Mouse (Mus musculus) cerebellum, adult 11 months (tissue): ENCODE measurements at regions not wholly inside any gene's neighbourhood (a gene's known extent, or its start where the extent isn't known, plus 50 kb on each side); places are given as distances from the start of the nearest gene placed in this dataset.

Source experiments
- DNase-seq: peaks from one replicate; pipeline ENCODE4 v3.0.0; 2022

DNA sequence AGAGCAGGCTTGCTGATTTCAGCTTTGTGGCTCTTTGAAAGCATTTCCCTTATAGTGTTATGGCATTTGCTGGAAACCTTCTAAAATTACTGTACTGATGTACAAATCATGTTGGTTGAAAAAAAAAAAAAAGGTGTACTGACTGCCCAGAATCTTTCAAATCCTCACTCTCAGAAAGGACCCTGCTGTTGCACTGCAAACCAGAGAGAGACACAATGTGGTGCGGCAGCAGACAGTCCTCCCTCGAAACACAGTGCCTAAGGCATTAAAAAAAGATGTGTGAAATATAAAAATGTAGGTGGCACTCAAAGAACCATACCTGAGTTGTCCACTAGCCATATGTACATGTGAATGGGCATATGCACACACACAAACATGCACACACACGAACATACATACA lies 128.3 kb downstream of the Actr3 start:
- DNase-seq: no peak

DNA sequence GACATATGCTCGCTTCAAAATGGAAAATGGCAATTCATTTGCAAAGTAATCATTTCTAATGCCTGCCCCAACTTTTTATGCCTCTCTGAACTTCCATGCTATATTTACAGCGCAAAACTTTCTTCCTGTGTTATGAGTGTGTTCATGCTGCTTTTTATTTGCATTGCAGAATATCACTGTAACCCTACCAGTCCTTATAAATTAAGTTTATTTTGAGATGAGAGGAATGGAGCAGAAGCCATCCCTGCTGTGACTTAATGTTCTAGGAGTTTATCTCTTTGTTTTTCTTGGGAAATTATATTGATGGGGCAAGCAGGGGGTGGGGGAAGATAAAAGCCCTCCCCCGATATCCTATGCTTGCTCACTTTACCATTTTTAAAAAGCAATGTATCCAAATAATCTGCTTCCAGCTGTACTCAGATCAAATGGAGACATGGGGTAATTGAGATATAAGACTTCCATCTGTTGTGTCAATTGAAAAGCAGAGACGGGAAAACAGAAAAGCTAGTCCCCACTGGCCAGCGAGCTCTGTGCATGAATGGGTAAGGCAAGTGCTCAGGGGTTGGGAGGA lies 136.9 kb downstream of the Actr3 start:
- no peak for DNase-seq

DNA sequence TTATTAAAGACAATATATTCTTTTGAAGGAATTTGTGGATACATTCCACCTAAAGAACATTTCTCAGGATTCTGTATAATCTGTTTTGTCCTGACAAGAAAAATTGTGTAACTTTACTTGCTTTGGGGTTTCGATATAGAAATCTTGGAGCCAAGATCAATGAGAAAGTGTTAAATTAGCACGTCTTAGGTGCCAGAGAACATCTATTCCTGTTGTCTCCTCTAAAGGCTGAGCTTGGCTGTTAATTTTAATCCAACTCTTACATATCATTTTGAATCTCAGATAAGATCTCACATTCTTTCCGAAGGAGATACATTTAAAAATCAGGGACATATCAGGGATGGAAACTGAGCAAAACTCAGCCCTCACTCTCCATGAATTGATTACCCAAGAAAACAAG lies 139.9 kb downstream of the Actr3 start:
- no peak for DNase-seq

DNA sequence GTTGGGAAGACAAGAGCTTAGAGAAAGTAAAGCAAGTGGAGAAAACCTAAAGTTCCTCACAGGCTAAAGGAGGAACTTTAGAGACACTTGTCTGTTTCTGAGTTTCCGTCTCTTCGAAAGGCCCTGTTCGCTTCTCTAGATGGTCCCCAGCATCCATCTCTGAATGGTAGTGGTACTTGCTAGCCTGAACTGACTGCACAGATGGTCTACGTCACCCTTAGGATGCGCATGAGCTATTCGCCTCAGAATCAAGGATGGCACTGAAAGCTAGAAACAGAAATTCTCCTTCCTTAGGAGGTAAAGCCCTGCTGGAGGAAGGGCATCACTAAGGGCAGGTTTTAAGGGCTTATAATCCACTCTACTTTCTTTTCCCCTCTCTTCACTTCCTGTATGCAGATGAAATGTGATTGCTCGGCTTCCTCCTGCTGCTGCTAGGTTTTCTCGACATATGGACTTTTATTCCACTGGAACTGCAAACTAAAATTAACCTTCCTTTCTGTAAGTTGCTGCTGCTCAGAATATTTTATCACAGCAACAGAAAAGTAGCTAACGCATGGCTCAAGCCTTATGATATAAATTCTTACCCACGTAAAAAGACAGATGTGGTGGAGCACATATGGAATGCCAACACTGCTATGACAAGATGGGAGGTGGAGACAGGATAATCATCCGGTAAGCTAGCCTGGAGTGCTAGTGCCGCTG lies 145.1 kb downstream of the Actr3 start:
- DNase-seq: no peak

DNA sequence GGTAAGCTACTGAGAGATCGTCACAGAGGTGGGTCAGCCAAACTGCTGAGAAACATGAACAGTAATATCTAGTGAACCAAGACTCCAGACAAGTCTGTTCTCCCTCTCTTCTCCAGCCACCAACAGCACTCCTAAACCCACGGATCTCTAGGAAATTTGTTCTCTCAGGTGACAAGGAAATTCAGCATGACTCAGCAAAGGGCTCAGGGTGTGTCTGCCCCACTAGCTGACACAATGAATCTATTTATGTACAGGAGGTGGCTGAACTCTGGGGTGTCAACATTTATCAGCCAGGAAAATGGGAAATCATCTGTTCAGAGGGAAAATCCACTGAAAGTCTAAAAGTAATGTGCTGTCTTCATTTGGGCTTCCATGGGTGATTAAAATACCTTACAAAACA lies 149.2 kb downstream of the Actr3 start:
- no peak for DNase-seq

DNA sequence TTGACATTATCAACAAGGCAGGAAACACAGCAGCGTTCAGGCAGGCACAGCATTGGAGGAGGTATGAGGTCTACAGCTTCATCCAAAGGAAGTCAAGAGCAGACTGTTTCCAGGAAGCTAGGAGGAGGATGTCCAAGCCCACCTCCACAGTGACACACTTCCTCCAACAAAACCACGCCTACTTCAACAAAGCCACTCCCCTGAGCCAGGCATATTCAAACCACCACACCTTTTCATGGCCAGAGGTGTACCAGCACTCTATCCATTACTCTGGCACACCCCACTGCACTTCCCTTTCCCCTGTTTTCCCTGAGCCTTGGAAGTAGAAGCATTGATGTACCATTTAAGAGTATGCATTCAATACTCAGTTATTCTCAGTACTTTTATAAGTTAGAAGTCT lies 150.8 kb downstream of the Actr3 start:
- DNase-seq: no peak

DNA sequence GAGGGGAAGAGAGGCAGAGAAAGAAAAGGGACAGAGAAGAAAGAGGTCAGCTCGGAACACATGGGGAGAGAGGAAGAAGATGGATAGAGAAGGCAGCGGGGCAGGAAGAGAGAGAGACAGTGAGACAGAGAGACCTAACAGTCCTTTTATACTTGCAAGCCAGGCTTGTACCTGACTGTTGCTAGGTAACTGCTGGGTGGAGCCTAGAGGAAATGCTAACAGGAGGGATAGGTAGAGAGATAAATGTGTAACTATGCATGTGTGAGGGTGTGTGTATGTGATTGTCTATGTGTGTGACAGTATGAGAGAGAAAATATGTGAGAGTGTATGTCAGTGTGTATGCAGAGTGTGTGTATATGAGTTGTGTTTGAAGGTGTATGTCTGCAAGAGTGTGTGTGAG lies 161.8 kb downstream of the Actr3 start:
- no peak for DNase-seq

DNA sequence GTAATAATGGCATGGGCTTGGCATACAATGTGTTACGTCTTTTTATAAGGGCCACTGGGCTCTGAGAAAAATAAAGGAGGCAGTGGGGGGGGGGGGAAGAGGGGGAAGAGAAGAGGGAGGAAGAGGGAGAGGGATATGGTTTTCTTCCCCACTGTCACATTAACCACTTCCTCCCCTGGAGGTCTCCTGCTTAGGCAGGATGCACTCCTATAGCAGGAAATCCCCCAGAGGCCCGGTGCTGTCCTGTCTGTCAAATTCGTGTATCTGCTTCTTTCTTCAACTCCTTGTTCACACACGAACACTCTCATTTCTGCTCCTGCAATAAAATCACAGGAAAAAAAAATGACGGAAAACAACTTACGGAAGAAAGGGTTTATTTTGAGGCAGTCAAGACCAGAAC lies 171.8 kb downstream of the Actr3 start:
- no peak for DNase-seq

DNA sequence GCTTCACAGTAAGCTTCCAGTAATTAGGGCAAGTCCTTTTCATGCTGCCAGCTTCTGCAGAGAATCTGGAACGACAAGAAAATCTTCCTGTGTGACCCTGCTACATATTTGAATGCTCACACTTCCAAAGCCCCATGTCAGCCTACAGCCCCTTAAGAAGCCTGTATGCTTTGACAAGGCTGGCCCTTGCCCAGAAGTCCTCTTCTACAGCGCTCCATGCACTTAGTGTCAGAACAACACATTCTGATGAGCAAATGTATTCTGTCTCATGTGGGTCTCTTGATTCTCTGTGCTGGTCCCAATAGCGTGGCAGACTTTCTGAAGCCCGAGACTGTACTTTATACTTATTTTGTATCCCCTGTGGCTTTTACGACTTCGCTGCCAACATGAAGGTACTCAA lies 172.5 kb downstream of the Actr3 start:
- DNase-seq: no peak

DNA sequence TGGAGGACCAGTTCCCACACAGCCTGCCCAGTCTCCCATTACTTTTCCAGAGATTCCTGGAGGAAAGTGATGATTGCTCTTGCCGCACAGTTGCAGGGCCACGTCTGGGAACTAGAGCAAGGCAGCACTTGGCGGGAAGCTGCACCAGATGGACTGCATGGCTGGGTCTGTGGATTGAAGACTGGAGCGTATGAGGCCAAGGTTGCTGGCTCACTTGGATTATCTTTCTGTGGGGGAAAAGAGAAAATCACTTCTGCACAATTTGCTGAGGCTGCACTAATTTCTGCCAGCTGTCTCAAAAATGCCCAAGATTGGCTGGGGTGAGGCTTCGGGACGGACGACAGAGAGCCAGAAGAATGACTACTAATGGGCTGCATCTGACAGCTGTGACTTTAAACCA lies 193.2 kb downstream of the Actr3 start:
- no peak for DNase-seq

DNA sequence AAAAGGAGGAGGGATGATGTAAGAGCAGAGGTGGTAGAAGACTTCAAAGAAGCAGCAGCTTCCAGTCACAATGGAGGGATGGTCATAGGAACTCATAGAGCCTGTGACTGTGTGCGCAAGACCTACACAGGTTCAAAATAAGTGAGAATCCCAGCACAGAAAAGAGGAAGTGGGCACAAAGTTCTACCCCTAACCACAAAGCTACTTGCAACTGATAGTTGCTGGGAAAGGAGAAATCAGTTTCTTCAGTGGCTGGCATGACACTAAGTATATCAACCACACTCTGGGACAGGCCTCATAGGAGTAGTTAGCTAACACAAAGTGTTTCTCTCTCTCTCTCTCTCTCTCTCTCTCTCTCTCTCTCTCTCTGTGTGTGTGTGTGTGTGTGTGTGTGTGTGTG lies 193.8 kb downstream of the Actr3 start:
- DNase-seq: no peak

DNA sequence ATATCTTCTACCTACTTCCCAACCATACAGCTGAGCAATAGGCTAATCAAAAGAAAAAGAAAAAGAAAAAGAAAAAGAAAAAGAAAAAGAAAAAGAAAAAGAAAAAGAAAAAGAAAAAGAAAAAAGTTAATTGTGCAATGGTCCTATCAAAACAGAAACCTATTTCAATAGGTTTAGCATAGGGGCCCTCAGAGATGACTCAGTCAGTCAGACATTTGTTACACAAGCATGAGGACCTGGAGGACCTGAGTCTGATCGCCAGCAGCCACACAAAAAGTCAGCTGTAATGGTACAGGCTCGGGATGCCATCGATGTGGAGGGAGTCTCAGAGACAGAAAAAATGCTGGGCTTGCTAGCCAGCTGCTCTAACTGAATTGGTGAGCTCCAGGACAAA lies 197.9 kb downstream of the Actr3 start:
- no peak for DNase-seq

DNA sequence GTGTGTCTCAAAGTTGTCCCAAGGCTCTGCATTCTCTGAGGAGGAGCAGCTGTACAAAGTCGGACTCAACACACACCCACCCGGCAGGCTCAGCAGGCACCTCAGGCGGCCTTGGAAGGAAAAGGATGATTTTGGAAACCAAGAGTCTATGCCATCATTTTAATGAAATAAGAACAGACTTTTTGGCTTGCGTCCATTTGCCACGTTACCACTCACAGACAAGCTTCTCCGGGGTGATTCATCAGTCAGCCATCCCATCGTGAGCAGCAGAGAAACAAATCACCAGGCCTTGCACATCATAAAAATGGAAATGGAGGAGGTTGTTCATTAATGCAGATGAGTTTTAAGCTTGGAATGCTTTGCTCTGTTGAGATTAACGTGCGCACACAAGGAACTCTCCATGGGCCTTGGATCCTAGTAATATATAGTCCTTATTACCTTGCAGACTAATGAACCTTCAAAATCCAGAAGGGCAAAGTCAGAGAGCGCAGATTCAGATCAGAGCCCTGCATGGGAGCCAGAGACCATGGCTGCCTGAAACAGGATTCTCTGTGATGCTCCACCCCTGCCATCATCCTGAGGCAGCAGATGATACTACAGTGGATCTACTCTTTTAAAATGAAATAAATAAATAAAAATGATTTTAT lies 198.5 kb downstream of the Actr3 start:
- no peak for DNase-seq

DNA sequence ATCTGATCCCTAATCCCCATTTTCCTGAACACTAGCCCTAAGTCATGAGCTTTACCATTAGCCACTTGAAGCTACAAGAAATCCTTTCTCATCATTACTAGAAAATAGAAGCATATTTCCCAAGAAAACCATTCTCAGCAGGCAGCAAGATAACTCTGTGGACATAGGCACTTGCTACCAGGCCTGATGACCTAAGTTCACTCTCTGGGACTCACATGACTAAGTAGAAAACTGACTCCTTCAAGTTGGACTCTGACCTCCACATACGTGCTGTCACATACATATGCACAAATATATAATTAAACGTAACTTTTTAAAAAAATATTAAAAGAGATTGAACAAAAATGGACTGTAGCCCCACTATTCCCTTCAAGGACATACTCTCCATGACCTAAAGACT lies 200.8 kb downstream of the Actr3 start:
- DNase-seq: no peak

DNA sequence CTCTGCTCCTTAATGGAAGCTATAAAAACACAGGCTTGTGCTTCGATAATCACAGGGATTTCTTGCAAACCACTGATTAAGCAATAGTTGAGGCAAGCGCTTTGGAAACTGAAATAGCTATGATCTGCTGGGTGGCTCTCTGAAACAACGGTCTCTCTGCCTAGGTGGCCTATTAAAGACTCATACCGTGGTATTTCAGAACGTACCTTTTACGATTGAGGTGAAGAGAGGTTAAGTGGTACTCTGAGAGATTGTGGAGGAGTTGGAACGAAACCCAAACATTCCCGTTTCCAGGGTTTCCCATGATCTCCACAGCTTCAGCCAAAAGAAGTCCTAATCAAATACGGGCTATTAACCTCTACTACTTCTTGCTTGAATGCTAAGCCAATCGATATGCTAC lies 212.2 kb downstream of the Actr3 start:
- no peak for DNase-seq

DNA sequence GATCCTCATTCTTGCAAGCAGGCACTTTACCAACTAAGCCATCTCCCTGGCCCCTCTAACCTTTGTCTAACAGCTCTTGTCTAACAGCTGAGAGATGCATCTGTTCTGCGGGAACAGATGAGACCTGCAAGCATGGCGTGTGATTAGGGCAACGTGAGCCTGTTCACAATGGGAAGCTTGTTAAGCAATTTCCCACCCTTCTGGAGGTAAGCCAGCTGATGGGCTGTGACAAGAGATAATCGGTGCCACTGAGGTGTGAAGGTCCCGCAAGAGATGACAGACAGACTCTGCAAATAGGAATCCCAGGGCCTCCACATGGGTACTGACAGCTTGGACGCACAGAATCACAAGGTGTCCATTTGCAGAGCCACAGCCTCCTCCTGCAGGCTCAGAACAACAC lies 219.3 kb downstream of the Actr3 start:
- DNase-seq: no peak

DNA sequence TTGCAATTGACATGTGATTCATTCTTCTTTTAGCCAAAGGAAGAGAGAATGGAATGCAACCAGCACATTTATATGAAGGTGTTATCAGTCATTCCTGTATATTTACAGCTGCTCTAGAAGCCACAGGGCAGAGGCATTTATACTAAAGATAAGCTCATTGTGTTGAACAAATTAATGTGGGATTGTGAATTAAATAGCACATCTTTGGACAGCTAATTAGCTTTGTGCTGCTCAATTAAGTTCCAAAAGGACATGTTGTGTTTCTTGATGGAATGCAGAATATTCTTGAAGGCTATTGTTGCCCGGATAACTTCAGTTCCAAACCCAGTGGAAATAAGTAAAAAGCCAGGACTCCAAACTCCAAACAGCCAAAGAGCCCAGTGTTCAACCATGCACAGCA lies 248.4 kb downstream of the Actr3 start:
- no peak for DNase-seq

DNA sequence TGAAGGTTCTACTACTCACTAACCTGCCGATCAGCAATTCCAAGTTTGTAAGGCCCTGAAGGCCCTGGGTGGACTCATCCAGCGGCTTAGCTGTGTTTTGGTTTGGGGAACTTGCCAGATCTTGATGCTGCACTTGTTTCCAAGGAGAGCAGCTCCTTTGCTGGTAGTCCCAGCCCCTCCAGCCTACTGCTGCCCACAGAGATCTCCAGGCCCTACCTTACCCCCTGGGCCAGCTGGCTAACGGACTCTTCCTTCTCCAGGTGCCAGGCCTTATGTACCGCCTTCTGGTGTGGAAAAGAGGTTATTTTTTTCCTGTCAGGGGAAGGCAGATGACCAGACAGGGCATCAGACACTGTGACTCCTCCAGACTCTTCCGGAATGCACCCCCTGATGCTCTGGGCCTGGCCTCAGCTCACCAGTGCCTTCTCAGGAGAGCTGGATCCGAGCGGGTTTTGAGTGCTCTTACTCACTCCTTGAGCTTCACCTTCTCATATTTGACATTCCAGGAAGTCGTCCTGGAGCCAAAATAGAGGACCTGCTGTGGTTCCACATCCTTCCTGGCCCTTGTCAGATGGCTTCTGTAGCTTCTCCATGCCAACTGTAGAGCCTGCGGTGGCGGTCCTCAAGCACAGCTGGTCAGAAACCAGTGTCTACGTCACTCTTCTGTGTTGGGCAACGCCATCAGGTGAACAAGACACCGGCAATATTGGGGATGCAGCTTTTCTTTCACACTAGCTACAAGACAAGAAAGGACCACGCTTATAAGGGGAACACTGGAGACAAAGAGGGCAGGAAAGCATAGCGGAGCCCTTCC lies 259.2 kb downstream of the Actr3 start:
- DNase-seq: peak; percentile 5

DNA sequence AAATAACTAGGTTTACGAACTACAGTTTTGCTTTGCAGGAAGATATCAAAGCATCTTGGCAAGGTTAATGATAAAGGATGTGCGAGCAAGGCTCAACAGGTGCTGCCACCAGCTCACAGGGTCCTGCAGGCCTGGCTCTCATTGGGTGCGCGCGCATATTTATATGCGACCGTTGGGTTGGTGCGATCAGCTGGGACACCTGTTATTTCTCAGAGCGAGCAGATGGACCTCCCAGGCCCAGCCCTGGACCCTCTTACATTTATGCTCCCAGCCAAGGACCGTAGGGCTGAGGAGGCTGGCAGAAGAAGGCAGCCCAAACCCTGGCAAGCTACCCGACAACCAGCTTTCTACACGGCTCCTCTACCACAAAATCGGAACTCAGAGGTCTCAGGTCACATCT lies 260.8 kb downstream of the Actr3 start:
- DNase-seq: no peak

DNA sequence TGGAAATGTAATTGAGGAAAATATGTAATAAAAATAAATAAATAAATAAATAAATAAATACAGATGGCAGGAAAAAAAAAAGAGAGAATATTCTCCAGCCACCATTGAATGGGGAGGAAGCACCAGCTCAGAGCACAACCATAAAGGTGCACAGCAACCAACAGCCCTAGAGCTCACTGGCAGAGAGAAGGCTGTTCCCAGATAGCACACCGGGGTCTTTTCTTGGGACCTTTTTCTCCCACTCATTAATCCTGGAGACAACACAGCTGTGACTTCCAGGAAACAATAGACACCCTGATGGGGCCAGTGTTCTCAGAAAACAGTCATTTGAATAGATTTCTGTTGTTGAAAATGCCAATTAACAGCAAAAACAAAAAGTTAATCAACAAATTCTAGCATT lies 263.1 kb downstream of the Actr3 start:
- no peak for DNase-seq

DNA sequence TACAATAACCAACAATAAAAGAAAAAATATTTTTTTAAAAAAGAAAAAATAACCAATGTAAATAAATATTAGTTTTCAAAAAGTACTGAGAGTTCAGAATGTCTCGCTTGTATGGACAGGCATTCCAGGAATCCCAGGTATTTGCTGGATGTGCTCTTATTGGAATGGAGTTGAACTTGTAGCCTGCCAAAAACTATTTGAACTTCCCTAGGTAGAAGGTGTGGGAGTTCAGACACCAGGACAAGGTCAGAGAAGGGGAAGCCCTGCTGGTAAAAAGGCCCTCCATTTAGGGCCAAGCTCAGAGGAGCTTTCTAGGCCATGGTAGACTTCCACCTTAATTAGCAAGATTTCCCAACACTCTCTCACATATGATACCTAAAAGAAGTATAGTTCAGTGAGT lies 270.3 kb downstream of the Actr3 start:
- no peak for DNase-seq

DNA sequence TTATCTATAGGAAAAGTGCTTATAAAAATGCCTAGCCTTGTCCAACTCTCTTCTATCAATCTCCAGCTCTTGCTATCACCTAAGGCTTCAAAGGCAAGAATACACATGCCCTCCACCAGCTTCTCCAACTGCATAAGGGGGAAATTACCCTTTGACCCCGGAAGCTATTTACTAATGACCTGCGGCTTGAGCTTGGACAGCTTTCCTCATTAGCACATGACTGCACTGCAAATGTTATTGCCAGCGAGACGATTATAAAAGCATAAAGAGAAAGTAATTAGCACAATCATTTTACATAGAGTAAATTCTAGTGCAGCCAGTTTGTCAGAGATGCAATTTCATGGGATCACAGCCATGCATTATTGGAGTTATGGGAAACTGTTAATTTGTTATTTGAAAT lies 277.0 kb downstream of the Actr3 start:
- no peak for DNase-seq

DNA sequence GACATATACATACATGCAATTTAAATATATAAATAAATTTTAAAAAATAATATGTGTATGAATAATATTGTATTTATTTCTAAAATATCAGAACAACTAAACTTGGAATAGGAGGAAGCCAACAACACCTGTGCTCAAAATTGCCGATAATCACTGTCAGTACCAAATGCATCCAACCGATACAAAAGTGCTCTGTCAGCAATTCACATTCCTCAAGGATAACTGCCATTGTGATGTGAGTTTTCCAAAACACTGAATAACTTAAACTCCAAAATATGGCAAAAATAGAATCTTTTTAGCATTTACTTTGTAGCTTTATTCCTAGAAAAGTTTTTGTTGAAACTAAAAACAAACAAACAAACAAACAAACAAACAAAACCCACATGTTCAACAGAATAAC lies 279.4 kb downstream of the Actr3 start:
- no peak for DNase-seq

DNA sequence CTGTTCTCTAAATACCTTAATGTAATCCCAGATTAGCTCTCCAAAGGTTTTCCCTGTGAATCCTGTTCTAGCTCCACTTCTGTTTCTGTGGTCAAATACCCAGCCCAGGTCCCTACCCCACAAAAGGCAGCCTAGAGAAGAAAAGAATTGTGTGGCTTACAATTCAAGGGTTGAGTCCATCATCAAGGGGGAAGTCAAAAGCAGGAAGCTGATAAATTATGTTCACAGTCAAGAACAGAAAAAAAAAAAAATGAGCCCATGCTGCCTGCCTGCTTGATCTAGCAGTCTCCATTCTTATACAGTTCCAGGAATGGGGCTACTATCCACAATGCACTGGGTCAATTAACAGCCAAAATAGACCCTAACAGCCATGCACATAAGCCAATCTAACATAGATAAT lies 285.7 kb downstream of the Actr3 start:
- DNase-seq: no peak
